Mouse (Mus musculus): Measurements from ENCODE around the gene Me1. TPM values are rescaled to one million over a fixed set of nuclear protein-coding genes. Genes with fewer than 3 reads are reported as not detected.

Gene Me1
- 0.10 and 0.16 TPM in 2 replicates for polyA plus RNA-seq (2012; ENCODE audit: low replicate concordance)

GRCm38 (mm10) chr9:86695818-86696261 is at the start of gene Me1:
Gene Me1, minus strand, starts transcription at chr9:86695953.

DNA sequence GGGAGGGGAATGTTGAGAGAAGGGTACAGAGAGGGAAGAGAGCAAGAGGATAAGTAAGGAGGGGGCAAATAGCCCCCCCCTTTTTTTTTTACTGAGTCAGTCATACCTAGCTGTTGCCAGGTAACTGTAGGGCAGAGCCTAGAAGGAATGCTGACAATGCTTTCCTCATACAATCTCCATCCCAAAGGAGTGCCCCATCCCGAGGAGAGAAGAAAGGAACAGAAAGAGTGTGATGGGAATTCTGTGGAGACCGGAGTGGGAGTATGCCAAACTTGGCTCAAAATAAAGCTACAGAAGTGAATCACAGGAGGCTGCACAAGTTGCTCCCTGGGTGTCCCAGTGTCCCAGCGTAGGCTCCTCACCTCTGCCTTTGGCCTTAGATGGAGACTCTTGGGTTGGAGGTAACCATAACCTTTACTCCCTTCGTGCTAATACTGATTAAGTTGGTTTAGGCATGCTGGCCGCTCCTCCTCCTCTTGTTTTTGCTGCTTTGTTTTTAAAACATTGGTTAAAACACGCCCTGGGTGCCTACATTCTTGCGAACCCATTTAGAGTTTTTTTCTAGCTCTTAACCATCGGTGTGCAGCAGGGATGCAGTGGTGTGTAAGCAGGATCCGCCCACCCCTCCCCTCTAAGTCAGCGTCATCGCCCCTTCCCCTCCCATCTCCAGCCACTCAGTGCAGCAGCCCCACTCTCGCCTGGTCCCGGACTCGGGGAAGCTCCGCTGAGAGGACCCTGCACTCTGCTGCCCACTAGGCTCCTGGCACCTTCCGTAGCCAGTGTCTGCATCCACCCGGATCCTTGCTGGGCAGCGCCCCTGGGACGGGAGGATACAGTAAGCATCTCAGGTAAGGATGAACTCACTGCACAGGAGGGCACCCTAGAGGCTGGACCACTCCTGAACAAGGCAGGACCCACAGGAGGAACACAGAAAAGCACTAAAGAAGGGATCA is 47.5 kb upstream of the Me1 start, which contains the start of gene Prss35:
Prss35 (plus strand) TSS at position 691 of the 953 bp plus-strand sequence.

DNA sequence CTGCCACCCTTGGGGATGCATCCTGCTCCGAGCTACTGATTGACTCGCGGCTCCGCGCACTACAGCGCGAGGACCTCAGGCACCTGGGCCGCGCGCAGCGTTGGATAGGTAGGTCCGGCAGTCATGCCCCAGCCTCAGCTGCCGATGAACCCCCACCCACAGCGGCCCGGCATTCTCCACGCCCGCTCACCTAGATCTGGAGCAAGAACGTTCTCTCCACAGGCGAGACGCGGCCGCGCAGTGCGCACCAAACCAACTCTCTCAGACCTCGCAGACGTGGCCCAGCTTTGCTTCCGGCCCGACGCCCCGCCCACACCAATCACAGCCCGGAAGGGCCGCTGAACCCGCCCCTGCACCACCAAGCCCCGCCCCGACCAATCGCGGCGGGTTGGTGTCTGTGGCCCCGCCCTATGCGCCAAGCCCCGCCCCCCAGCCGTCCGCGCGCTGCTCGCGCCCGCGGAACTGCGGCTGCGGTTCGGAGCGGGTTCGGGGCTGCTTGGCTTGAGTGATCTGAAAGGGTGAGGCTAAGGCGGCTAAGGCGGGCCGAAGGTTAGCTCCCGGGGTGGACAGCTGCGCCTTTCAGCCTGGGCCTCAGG is 124.1 kb downstream of the Me1 start, which contains the start of the genes Pgm3 and Rwdd2a:
Pgm3 (minus strand) TSS at position 303 of the 596 bp plus-strand sequence.
Rwdd2a (plus strand) TSS at position 452 of the 596 bp plus-strand sequence.

Other genes starting within 250 kb of the Me1 start
- gene Ube2cbp, start 231.0 kb downstream of the Me1 start, polyA plus RNA-seq (2012; ENCODE audit: low replicate concordance), result 1.2 and 1.9 TPM in 2 replicates
- gene Dop1a, start 228.8 kb downstream of the Me1 start, polyA plus RNA-seq (2012; ENCODE audit: low replicate concordance), result 5.1 and 9.7 TPM in 2 replicates
- gene Pgm3, start 124.1 kb downstream of the Me1 start, polyA plus RNA-seq (2012; ENCODE audit: low replicate concordance), result 0.23 and 1.2 TPM in 2 replicates
- gene Rwdd2a, start 124.0 kb downstream of the Me1 start, polyA plus RNA-seq (2012; ENCODE audit: low replicate concordance), result 0.23 and 0.39 TPM in 2 replicates
- not detected in 2 replicates for gene Prss35, start 47.7 kb upstream of the Me1 start, polyA plus RNA-seq (2012; ENCODE audit: low replicate concordance)
- 0.03 TPM in 1 of 2 replicates, not detected in the other for gene Snap91, start 184.7 kb upstream of the Me1 start, polyA plus RNA-seq (2012; ENCODE audit: low replicate concordance)

Measured in hematopoietic multipotent progenitor cell, adult 10-12 weeks (in vitro differentiated cells).